Mouse (Mus musculus): ENCODE results near the gene Traf1.
A peak's percentile ranks its signal among the peaks of the same experiment; 100 is the strongest.

DNA sequence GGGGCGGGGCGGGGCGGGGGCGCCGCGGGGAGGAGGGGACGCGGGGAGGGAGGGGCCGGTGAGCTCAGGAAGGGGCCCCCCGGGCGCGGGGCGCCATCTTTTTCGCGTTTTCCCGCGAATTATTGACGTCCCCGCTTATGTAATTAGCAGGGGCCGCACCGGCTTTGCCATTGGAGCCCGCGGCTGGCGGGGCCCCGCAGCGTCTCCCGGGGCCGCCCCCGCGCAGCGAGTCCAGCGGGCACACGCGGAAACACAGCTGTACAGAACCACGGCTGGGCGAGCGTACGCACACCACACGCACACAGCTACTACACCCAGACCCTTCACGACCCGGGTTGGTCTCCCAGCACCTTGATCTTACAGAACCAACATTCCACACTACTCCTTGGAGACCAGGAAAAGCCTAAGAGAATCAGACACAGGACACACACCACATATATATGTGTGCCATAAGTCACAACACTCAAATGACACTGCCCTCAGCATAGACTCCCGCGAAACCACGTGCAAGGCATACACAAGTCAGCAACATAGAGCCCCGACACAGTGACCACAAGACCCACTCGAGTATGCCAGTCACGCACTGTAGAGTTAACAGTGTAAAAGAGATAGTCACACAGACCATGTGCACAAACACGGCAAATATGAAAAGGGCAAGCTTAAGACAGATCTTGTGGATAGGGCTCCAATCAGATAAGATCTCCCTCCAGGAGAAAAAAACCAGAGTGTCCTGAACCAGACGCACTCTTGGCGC is 47.3 kb downstream of the Traf1 start:
- TF ChIP-seq CTCF (IDR thresholded peaks at IDR 0.05; ENCODE audit: borderline replicate concordance, insufficient read depth, low read length) (no peak), POLR2A (IDR thresholded peaks at IDR 0.05; ENCODE audit: low read depth, low read length) (peak; percentile 51; the same call in 1 of the 2 replicates)
